Mouse (Mus musculus) kidney, postnatal 36 days (tissue): Measurements from ENCODE around the gene Cib1.
A peak's percentile ranks its signal among the peaks of the same experiment; 100 is the strongest.

ENCODE experiments used
- DNase-seq, 2 experiments: peaks; one replicate each; pipeline ENCODE4 v3.0.0; 2021 to 2022; ENCODE audit warnings: mixed read lengths in 2 of 2

Cib1 gene

DNA sequence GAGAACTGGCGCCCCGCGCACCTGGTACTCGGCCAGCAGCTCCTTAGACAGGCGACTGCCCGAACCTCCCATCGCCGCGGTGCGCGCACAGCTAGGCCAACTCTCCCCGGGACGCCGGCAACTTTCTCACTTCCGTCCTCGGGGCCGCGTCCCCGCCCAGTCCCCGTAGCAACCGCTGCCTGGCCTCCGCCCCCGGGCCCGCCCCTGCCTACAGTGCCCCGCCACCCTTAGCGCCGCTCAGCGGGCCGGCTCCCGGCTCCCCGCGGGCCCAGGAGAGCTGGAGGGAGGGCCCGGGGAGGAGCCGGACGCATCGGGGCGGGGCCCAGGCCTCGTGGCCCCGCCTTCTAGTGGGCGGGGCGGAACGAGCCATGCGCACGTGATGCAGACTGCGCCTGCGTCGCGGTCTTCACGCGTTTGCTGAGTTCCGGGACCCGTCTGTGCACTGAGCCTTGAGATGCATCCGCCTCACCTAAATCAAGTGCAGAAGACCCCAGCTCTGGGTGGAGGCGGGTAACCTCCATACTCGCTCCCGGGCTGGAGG, at the start of gene Cib1, which contains the start of gene Gdpgp1:
TSS of gene Cib1 (minus strand) at position 325 of the 541 bp plus-strand sequence.
TSS of gene Gdpgp1 (plus strand) at position 377 of the 541 bp plus-strand sequence.
- DNase-seq = peak; percentile 97 to 98

DNA sequence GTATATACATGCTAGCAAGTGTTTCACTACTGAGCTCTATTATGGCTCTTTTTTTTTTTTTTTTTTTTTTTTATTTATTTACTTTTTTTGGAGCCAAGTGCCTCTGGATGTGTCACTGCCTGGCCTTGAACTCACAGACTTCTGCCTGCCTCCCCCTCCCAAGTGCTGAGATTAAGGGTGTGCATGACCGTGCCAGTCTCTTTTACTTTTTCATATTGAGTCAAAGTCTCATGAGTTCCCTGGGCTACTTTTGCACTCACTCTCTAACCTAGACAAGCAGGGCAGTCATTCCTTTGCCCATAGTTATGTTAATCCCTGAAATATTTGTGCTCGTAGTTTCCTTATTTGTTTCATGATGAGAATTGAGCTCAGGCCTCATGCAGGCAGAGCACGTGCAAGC, 49.0 kb upstream of the Cib1 start:
- DNase-seq = no peak

DNA sequence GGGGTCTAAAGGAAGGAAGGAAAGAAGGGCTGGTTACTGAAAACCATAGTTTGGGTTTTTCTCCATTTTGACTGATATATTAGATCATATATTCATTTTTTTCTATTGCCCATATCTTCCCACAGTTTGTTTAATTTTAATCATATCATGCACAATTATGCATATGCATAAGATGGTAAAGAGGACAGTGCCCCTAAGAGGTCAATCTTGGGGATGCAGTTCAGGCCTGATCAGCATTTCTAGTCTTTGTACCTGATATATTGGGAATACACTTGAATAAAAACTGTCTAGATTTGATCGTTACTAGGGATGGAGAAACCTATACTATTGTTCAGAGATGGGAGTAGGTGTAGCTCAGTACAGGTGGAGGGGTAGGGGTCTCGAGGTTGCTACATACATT, 48.4 kb upstream of the Cib1 start:
- DNase-seq = no peak

DNA sequence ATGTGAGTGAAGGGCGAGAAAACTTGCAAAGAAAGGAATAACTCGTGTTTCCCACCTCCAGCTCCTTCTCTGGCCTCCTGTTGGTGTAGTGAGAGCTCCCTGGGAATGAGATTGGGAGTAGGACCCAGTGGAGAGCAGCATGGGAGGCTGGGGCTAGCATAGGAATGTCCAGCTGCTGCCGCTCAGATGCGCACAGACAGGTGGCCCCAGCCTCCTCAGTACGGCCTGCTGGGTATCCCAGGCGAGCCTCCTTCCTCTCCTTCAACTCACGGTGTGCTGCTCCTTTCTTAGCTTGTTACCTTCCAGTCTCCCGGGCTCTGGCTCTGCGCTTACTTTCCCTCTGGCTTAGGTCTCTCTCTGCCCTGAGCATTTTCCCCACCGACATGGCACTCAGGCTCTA, 47.4 kb upstream of the Cib1 start:
- DNase-seq = no peak

DNA sequence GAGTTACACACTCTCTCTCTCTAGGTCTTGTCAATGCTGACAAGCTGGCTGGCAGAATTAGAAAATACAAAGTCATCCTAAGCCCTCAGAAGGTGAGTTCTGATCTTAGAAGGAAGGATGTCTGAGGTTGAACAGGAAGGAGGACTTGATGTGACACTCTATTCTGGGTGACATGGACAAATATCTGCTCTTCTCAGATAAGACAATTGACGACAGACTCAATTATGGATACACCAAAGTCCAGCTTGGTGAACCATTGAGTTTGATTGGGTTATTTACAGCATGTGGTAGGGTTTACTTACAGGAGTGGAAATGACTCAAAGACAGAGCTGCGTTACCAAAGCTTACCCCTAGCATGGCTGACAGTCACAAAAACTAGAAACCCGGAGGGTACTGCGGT, 43.8 kb upstream of the Cib1 start:
- no peak for DNase-seq

DNA sequence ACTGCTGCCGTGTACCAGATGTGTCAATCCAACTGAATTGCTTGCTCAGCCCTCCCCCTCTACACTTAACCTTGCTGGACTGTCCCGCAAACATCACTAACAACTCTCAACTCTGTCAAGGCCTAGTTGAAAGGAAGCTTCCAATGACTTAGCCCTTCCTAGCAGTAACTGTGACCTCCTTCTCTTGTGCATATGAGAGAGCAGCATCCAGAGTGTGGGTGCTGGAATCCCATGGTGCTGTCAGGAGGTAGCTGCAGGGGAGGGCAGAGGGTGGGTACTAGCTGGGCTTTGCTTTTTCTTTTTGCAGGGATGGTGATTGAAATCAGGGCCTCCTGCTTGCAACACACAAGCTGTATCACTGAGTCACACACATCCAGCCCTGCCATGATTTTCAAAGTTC, 40.8 kb upstream of the Cib1 start:
- no peak for DNase-seq

DNA sequence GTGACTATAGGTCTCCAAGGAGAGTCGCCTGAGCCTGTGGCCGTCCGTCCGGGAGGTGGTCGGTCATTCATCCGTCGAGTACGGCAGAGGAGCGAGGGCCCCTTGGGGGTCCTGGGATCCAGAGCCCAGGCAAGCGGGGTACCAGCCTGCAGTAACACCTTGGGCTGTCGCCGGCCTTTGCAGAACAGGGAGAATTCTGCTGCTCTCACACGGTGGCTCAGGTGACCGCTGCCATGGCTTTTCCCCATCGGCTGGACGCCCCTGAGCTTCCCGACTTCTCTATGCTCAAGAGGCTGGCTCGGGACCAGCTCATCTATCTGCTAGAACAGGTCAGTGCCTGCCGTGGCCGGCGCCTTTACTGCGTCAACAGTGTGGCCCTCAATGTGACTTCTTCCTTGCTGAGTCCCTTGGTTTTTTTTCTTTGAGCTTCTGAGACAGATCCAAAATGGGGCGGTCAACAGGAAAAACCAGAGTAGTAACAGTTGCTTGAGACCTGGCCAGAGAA, 37.2 kb upstream of the Cib1 start:
- peak; percentile 55 to 68 for DNase-seq

DNA sequence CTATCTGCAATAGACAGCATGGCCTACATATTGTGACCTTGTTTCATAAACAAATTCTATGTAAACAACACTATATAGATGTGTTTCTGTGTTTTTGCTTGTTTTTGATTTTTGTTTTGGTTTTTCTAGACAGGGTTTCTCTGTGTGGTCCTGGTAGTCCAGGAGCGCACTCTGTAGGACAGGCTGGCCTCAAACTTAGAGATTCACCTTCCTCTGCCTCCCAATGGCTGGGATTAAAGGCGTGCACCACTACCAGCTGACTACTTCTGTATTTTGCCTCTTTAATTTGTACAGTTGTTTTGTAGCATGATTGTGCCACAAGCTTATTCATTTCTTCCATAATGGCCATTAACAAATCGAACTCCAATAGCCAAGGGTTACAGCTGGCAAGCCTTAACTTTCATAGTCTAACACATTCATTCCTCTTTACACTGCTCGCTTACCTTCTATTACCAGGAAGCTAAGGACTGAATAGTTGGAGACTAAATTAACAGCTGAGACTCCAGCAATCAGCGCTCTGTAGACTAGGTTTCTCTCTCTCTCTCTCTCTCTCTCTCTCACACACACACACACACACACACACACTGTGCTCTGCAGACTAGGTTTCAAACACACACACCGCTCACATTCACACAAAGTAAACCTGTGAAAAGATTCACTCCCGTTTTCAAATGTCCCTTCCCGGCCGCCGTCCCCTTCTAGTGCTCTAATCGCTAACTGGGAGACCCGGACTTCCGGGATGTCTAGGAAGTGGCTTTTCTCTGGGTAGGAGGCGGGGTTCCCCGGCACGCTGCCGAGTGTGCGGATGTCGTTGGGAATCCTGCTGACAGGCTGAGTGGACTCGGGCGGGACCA, 36.5 kb upstream of the Cib1 start, which contains the start of gene Vps33b:
TSS of gene Vps33b (plus strand) at position 753 of the 854 bp plus-strand sequence.
- DNase-seq = peak; percentile 99

DNA sequence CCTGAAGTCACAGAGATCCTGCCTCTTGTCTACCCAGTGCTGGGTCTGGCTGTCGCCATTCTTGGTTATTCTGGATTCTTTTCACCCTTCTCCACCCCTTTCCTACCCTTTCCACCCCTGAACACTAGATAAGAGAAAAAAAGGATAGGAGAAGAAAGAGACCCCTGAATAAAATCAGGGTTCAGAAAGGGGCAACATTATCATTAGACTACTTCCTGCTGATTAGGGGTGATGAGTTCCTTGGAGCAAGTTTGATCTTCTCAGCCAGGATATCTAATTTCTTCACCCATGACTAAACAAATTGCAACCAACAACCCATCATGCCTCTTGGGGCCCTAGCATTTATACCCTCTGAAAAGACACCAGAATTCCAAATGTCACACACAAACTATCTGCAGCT, 35.2 kb upstream of the Cib1 start:
- DNase-seq = no peak

DNA sequence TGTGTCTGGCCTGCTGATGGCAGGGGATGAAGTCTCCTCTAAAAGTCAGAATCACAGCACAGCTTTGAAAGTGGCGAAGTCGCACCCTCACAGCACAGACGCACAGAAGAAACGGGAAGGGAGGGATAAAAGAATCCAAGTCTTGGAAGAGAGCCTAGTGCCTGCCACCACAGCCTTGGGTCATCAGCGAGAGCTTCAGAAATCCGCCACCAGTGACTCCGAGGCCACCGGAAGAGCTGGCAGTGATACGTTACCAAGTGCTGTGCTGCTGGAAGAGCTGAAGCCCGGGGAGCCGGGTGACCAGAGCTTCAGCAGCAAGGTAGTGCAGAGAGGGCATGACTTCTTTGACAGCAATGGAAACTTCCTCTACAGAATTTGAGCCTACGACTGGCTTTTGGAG, 32.0 kb upstream of the Cib1 start:
- no peak for DNase-seq

DNA sequence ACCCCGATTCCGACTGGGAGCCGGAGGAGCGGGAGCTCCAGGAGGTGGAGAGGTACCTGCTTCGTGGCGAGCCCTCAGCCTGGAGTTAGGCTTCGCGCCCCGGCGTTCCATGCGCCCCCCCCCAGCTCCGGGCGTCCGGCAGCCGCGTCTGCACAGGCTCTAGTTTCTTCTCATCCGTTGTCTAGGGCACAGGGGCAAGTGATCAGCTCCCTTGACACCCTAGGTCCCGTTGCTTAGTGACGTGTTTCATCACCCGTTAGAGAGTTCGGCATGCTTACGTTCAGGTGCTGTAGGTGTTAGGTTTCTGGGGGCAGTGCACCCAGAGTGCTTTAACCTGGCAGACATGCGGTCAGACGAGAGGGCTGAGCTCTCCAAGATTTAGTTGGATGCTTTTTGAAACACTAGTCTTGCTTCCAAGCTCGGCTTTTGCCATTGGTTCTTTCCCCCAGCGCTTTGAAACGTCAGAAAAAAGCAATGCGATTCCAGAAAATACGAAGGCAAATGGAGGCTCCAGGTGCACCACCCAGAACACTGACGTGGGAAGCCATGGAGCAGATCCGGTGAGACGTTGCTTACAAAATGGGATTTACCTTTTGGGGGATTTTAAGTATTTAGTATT, 28.9 kb upstream of the Cib1 start:
- DNase-seq = peak in 1 of 2 experiments; percentile 6

DNA sequence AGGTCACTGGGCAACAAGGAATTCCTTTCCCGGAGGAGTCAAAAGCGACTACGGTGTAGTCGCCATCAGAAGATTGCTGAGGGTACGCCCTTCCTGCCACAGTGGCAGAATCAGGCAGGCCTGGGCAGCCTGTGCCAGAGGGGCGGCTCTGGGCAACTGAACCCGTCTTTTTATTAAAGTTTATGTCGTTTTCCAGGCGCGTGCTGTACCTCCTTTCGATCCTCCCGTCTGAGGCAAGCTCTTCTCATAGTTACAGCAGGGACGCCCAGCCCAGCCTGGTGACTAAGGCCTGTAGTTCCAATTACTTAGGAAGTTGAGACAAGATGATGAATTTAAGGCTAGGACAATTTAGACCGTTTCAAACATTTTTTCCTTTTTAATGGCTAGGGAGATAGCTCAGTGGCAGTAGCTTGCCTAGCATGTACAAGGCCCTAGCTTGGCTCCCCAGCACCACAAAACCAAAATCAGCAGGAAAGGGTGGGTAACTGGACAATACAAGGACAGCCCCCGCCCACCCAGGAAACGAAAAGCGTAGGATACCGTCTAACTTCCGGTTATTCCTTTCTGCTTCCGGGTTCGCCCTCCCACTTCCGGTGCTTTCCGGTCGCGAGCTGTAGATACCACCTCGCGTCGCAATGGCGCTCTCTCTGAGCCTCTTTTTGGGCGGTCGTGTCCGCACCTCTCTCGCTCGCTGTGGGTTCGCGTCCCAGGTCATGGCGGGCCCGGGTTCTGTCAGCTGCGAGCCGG, 28.2 kb upstream of the Cib1 start, which contains the start of gene Ngrn:
TSS of gene Ngrn (plus strand) at position 591 of the 747 bp plus-strand sequence.
- DNase-seq = peak; percentile 94

DNA sequence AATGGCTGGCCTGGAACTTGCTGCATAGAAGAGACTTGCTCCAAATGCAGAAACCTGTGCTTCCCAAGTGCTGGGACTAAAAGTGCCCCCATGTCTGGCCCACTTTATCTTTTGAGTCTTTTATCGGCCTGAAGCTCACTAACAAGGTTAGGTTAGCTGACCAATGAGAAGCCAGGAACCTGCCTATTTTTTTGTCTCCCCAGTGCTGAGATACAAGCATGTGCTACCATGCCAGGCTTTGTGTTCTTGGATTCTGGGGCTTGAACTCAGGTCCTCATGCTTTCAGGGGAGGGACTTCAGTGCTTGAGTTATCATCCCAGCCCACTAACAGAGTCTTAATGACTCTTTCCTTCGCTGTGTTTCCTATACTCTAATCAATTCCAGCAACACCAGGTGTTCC, 25.1 kb upstream of the Cib1 start:
- DNase-seq = no peak

DNA sequence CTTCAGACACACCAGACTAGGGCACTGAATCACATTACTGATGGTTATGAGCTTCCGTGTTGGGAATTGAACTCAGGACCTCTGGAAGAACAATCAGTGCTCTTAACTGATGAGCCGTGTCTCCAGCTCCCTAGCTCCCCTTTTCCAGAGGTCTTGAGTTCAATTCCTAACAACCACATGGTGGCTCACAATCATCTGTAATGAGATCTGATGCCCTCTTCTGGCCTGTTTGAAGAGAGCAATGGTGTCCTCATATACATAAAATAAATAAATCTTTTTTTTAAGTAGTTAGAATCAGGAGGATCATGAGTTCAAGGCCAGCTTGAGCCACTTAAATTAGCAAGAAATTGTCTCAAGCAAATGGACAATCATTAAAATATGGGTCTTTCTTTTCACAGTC, 23.4 kb upstream of the Cib1 start:
- no peak for DNase-seq

DNA sequence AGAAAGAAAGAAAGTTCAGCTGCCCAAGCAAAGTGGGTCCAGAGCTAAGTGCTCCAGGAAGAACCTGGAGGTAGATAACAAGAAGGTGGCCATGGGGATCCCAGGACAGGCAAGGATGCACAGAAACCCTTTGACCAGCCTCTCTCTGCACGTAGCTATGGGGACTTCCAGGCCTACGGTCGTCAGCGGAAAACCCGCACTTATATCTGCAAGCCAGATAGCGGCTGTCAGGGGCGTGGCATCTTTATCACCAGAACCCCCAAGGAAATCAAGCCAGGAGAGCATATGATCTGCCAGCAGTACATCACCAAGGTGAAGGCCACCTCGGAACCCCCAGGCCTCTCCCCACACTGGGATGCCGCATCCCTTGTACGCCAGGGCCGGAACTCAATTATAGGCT, 20.3 kb upstream of the Cib1 start:
- no peak for DNase-seq

DNA sequence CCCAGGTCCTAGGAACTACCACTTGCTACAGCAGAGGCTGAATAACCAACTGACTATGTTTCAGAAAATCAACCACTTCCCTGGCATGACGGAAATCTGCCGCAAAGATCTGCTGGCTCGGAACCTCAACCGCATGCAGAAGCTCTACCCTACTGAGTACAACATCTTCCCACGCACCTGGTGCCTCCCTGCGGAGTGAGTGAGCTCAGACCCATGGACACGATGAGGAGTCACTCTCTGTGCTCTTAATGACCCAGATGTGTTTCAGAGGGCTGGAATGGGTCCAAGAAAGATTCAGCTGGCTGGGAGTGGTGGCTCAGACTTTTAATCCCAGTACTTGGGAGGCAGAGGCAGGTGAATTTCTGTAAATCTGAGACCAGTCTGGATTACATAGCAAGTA, 19.8 kb upstream of the Cib1 start:
- no peak for DNase-seq

DNA sequence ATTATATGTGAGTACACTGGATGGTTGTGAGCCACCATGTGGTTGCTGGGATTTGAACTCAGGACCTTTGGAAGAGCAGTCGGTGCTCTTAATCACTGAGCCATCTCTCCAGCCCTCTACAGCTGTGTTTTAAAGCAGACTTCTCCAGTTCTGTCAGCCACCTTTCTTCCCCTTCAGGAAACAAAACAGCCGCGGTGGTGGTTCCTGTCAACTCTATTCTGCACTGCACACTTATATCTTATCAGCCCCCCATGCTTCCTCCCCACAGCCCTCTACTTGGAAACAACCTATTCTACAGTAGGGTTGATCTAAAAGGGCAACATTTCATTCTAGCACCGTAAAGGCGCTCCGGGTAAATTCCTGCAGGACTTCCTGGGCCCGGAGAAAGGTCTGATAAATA, 14.2 kb upstream of the Cib1 start:
- no peak for DNase-seq

DNA sequence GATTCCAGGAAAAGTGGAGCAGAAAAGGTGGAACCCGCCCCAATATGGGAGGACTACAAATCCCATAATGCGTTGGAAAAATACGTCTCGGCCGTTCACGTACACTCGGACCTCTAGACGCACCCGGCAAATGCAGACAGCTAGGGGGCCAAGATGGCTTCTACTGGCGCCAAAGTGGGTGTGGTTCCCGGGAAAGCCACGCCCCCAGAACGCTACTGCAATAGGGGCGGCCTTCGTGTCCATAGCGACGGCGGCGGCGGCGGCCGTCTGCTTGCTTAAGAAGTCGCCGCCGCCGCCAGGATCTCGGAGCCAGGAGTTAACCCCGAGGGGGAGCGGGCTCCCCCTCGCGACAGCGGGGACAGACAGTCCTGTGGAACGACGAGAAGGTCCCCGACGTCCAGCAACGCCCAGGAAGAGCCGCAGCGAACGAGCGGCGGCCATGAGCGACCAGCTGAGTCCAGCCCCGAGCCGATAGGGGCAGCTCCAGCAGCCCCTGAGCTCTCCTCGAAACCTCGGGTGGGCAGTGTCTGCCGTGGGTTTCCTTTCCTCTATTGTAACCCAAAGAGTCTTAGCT, 13.6 kb upstream of the Cib1 start, which contains the start of gene Ttll13:
TSS of gene Ttll13 (plus strand) at position 229 of the 574 bp plus-strand sequence.
- DNase-seq = peak; percentile 99

DNA sequence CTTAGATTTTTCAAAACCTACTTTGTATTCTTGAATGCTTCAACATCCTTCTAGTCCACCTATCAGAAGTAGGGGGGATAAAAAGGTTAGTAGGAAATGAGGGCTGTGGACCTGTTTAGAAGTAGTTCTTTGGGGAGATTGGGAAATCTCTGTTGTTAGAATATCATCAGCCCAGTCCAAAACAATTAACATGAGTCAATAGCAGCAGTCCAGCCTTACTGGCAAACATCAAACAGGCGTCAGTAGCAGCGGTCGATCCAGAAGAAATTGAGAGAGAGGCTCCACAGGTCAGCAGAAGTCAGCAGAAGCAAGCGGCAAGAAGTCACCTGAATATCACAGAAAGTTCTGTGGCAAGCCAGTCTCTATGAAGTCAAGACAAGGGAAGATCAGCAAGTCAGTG, 12.2 kb upstream of the Cib1 start:
- DNase-seq = no peak

DNA sequence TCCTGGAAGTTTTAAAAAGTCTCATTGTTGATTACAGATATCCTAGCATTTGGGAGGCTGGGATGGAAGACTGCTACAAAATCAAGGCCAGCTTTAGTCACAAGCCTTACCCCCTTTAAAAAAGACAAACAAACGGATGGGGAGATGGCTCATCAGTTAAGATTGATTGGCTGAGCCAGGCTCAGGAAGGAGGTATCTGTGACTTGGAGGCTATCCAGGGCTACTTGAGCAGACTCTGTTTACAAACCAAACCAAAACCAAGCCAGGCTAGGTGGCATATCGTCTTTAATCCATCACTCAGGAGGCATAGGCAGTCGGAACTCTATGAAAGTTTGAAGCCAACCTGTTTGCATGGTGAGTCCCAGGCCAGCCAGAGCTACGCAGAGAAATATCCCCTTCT, 9.0 kb upstream of the Cib1 start:
- no peak for DNase-seq

DNA sequence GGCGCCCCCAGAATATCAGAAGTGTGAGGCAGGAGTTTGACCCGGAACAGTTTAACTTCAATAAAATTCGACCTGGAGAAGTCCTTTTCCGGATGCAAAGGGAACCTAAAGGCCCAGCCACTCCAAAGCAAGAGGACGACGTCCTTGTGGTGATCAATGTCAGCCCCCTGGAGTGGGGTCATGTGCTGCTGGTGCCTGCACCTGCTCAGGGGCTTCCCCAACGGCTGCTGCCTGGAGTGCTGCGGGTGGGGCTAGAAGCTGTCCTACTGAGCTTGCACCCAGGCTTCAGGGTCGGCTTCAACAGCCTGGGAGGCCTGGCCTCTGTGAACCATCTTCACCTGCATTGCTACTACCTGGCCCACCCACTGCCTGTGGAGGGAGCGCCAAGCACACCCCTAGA, 5.9 kb upstream of the Cib1 start:
- DNase-seq = no peak

DNA sequence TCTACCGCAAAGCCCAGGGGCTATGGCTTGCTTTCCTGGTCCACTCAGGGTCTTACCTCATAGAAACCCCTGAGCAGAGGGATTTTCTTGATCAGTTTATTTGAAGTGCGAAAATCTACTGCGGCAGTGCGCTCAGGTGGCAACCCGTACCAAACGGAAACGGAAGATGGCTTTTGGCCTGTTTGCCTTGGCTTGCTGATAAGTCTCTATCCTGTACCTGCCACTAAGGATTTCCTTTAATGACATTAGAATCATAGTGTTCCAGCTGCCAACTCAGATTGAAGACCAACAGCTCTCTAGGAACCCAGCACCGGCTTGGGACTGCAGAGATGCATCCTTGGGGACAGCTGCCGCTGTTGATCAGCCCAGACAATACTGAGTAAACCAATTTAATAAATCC, 1.2 kb upstream of the Cib1 start:
- DNase-seq = no peak
